Mouse (Mus musculus): ENCODE measurements around the gene Vav2.

DNA sequence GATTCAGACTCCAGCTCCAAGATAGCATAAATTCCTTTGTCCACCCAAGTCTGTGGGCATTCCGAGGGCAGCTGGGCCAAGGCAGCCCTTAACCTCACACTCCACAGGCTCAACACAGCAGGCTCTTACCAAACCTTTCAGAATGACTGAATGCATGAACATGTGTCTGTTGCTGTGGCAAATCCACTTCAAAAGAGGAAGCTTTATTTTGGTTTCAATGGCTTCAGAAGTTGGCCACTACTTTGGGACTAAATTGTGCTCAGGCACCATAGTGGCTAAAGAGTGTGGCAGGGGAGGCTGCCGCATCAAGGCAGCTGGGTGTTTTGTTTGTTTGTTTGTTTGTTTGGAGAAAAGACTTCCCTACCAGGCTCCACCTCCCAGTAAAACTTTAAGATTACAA is 26.8 kb downstream of the Vav2 start:
- no peak for TF ChIP-seq MAFK (IDR thresholded peaks at IDR 0.05; ENCODE audit: insufficient read depth, low read depth, low read length)
- no peak for TF ChIP-seq CHD2 (IDR thresholded peaks at IDR 0.05; ENCODE audit: low read depth, low read length)
- TF ChIP-seq ZNF384 (IDR thresholded peaks at IDR 0.05; ENCODE audit: low read depth, low read length), result no peak

Data from ES-E14 (cell line).